Mouse (Mus musculus) left cerebral cortex, postnatal 10 days (tissue): ENCODE measurements around the gene Ldb3. TPM values are rescaled to one million over a fixed set of nuclear protein-coding genes. Genes with fewer than 3 reads are reported as not detected.

Source experiments
- DNase-seq, 2 experiments: peaks; one replicate each; pipeline ENCODE4 v3.0.0; 2021 to 2022; ENCODE audit warnings: low spot score in 2 of 2, mixed read lengths in 1 of 2; ENCODE audit errors: extremely low spot score in 1 of 2
- intact Hi-C: fragments of 180-260 bp; cut with DNase I; formaldehyde crosslinking; loops from one replicate; pipeline ENCODE4 v1.15.1; 2025
- total RNA-seq, 2 experiments: library from RNA; stranded (reverse); gene quantifications; 2 replicates each; pipeline ENCODE4 v1.2.3; 2021

Ldb3 gene
- 1 to 10 TPM; 1.5 to 2.0 TPM for total RNA-seq

DNA sequence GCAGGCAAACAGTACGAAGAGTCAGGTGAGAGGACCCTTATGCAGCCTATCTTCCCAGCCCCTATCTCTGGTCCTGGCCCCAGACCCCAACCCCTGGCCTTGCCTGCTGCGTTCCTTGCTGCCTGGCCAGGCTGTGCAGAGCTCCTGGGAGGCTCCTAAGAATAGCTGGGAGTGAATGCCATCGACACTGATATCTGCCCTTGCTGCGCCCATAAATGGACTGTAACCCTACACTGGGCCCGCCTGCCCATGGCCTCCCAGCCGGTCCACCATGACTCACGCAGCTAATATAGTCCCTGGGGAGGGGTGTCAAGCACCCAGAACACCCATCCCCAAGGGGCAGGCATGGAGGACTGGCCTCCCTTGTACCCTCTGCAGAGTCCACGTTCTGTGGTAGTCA, at the start of gene Ldb3:
Ldb3 (minus strand) TSS at position 185 of the 400 bp plus-strand sequence.
- no peak for DNase-seq
- intact Hi-C loops: no loop called here

DNA sequence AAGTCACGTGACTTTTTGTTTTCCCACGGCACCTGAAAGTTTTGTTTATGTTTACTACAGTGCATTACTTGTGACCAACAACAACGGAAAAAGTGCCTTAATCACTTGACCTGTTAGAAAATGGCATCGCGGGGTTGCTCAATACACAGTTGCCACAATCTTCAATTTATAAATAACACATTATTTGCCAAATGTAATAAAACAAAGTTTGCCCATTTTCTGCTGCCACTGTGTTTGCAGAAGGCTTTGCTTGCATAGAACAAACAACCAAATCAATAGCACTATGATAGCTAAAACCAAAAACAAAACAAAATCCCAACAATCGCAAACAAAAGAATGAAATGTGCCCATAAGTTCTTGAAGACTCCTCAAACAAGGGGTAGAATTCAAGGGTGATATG, 47.2 kb upstream of the Ldb3 start:
- DNase-seq: no peak
- intact Hi-C loops: no loop called here

DNA sequence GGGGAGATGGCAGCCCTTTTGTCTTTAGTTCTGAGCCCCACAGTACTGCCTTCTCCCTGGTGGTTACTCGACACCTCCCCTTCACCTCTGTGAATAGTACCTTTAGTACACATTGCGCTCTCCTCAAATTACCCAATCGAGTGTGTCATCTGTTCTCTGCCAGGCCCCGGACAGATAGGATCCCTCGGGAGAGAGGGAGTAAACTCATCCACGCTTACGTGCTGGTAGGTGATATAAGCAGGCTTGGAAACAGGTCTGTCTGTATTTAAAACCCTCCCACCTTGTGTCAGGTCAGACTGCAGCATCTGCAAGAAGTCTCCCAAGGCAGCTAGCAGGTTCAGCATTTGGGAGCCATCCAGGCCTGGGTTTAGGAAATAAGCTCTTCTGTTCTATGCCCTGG, 46.7 kb upstream of the Ldb3 start:
- no peak for DNase-seq
- intact Hi-C loops: no loop called here

DNA sequence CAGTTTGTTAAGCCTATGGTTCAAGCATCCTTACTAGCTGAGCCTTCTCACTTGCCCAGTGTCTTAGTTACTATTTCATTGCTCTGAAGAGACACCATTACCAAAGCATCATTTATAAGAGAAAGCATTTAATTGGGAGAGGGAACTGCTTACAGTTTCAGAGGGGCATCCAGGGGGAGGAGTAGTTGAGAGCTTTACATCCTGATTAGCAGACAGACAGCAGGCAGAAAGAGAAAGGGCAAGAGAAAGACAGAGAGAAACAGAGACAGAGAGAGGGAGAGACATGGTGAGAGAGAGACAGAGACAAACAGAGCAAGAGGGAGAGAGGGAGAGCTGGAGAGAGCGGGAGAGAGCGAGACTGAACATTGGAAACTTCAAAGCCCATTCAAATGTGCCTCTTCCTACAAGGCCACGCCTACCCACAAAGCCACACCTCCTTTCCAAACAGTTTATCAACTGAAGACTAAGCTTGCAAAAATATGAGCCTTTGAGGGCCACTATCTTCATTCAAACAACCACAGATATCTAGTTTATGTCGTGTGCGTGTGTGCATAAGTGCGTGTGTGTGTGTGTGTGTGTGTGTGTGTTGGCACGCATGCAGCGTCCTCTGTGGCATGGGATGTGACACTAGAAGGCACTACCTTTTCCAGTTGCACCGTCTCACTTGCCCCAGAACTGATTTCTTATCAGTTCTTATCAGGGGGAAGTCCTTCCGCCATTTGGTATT, 44.4 kb upstream of the Ldb3 start:
- intact Hi-C loops: no loop called here
- DNase-seq: no peak

DNA sequence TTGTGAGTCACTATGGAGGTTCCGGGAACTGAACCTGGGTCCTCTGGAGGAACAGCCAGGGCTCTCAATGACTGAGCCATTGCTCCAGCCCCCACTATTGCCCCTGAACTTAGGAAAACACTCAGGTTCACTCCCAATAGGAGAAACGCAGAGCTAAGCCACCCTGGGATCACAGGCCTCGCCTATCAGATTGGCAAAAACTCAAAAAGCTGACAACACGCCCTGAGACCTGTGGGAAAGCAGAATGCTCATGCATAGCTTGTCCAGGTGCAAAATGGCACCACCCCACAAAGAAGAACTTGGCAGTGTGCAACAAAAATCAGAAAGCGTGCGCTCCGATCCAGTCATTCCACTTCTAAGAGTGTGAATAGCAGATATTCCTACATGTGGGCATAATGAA, 38.3 kb upstream of the Ldb3 start:
- DNase-seq: no peak

DNA sequence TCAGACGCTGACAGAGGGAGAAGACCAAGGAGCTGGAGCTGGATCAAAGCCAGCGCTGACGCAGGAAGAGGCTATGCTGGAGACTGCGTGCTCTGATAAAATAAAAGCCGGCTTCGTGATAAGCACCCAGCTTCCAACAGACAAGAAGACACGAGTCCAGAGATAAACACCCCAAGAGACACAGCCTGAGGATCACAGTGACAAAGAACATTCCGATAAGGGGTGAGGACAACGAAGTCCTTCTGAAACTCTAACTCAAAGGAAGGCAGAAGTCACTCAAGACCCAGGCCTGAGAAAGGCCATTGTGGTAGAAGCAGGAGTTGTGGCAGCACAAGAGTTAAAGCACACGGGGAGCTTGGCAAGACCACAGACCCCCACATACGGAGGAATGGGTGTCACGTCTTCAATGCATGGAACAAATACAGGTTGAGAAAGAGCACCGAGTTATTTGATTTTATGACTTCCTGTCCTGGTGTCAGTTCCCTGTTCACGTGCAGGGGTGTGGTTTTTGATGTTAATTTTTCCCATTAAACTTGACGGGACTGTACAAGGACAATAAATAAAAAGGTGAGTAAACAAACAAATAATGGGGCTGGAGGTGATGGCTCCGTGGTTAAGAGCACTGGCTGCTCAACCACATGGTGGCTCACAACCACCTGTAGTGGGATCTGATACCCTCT, 35.2 kb upstream of the Ldb3 start:
- DNase-seq: no peak
- intact Hi-C loops: no loop called here

More for the DNA sequence above, 38.3 kb upstream of the Ldb3 start:
- intact Hi-C loops: no loop called here

DNA sequence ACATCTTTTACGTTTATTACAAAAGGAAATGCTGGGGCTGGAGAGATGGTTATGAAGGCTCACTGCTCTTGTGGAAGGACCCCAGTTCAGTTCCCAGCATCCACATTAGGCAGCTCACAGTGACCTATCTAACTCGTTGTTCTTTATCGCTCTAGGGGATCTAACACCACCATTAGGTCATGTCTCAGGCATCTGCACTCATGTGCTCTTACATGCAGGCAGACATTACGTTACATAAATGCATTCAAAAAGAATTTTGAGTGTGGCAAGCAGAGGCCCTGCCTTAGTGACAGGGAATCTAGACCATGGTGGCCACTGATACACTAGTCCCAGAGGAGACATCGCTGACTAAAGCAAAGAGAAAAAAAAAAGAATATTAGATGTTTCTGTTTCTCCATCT, 34.6 kb upstream of the Ldb3 start:
- no peak for DNase-seq
- intact Hi-C loops: no loop called here

DNA sequence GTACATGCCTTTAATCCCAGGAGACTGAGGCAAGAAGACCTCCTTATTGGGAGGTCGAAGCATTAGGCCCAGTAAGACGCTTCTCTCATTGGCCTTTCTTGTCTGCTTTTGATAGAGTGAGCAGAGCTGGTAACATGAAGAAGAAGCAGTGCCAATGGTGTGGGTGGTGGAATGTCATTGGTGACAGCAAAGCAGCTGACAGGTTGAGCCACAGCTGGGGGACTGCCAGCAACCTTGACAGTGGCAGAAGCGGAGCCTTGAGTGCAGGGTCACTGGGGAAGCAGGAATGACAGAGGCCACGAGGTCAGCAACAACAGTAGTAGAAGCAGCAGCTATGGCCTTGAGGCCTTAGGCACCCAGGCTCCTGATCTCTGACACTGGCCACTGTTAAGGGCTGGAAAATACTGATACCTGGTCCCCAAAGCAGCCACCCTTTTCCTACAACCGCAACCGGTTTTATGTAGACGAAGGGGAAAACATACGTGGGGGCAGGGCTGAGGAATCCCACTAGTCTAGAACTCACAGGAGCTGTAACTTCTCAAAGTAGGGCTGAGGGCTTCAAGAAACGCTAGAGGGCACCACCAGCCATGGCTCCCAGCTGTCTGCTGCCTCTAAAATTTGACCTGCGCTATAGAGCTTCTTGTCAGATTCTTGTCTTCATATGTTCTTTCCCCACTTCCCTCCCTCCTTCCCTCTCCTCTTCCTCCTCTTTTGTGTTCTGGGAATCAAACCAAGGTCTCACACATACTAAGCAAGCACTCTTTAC, 32.3 kb upstream of the Ldb3 start:
- intact Hi-C loops: no loop called here
- peak in 1 of 2 experiments; percentile 39 for DNase-seq

DNA sequence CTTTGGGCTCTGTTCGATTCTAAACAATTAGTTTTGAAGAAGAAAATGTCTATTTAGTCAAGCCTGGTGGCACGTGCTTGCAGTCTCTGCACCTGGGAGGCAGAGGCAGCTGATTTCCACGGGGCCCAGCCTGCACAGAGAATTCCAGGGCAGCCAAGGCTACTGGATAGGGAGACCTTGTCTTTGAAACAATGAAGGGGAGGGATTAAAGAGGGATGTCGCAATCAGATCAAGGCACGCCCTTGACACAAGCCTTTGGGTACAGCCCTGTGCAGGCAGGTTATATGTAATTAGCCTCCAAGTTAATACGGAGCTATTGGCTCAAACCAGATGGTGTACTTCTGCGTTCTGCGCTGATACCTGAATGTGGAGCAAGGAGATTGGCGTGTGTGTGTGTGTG, 30.3 kb upstream of the Ldb3 start:
- no peak for DNase-seq
- intact Hi-C loops: no loop called here

DNA sequence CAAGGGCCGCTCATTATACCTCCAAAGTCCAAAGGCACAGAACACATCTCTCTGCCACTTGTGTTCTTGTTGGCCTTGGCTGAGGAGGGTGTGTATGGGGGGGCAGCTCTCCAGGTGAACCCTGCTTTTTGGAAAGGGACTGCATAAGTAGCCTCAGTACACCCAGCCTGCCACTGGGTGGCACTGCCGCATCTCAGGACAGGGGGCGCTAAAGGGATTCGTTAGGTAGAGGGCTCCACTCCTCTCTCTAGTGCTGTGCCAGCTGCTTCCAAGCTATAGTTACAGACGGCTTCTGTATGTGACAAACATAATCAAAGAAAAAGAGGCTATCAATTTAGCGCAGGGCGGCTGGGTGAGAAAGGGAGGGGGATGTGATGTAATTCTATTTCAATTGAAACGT, 28.3 kb upstream of the Ldb3 start:
- intact Hi-C loops: loop anchor here (2.0 kb wide), 1 partner anchor 162 kb away; no protein-coding TSS in a partner anchor
- DNase-seq: peak; percentile 77 to 86

DNA sequence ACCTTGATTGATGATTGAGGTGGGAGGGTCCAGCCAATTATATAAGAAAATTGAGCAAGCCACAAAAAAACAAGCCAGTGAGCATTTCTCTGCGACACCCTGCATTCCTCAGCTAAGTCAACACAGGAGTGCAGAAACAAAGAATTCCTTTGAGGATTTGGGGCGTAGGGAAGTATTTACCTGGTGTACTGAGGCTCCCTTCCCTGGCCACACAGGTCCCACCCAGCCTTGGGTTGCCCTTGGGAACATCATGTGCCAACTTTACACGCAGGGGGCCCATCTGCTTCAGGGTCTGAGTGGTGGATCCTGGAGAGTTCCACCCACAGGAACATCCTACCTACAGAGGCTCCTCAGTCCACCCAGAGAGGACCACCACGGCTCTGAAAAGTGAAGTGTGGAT, 27.1 kb upstream of the Ldb3 start:
- intact Hi-C loops: loop anchor here (2.0 kb wide), 1 partner anchor 163 kb away; no protein-coding TSS in a partner anchor
- DNase-seq: no peak

DNA sequence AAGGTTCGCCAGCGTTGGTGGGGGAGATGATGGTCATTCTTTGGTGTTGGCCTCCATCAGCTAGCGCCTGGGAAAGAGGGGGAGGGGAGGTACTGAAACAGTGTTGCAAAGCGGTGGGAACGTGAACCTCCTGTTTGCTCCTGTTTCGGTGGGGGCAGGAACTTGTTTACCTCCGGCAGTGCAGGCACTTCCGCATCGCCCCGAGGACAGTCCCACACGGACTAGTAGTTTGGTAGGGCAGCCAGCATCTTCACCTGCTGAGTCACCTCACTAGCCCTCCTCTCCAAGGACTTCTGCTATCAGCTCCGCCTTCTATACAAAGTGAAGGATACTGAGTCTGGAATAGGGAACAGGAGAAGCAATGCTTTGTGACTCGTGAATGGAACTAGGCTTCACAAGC, 26.6 kb upstream of the Ldb3 start:
- intact Hi-C loops: no loop called here
- DNase-seq: no peak

DNA sequence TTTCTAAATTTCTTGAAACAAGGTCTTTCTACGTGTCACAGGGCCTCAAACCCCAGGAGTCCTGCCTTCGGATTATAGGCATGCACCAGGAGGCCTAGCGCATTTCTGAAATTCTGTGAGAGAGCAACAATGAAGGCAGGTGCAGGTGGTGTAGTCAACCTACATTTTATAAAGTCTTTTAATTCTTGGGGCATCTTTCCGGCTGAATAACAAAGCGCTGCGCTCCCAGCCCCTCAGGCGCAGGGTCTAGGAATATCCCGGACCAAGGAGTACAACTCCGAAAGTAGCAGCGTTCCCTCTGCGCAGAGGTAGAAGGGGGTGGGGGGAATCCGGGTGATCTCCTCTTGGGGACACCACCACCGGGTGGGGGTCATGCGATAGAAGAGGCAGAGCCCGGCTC, 26.1 kb upstream of the Ldb3 start:
- intact Hi-C loops: no loop called here
- DNase-seq: no peak

DNA sequence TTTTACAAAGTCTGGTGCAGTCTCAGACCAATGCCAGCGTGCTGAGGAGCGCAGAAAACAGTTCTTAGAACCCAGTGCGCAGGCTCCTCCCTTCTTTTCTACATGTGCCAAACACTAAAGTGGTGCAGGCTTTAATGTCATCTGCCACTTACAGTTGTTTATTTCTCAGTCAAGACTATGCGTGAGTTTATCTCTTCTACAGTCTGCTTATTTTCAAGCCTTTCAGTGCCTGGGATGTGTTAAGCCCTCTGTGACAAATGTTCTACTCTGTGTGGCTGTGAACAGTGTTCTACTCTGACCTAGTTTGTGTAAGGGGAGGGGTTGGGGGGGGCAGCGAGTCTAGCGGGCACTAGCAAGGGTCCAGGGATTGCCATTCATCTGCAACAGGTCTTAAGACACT, 25.0 kb upstream of the Ldb3 start:
- intact Hi-C loops: no loop called here
- no peak for DNase-seq

DNA sequence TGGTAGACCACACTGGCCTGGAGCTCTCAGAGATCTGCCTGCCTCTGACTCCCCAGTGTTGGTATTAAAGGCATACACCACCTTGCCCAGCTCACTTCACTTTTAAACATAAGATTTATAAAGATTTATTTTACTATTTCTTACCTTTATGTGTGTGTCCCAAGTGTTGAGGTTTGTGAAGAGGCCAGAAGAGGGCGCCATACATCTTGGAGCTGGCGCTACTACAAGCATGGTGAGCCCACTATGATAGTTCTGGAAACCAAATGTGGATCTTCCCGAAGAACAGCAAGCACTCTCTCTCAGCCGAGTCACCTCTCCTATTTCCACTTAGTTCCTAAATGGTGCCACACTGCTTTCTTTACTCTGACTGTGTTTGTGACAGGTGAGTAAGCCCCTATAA, 23.7 kb upstream of the Ldb3 start:
- DNase-seq: no peak
- intact Hi-C loops: no loop called here

DNA sequence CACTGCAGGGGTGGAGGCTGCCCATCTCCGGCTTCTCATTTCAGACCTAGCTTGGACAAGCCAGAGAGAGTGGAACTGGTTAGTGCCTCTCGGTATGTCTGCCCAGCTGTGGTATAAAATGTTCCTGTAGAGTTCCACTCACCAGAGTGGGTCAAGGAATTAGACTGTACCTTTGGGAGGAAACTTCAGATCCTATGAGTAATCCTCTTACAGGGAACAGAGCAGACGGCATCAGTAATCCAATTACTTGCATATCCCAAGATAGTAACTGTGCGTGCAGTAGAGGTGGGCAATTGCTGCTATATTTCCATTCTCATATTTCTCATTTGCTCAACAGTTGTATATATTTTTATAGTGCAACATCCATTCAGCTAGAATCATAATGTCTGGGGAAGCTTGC, 23.1 kb upstream of the Ldb3 start:
- intact Hi-C loops: no loop called here
- DNase-seq: no peak

DNA sequence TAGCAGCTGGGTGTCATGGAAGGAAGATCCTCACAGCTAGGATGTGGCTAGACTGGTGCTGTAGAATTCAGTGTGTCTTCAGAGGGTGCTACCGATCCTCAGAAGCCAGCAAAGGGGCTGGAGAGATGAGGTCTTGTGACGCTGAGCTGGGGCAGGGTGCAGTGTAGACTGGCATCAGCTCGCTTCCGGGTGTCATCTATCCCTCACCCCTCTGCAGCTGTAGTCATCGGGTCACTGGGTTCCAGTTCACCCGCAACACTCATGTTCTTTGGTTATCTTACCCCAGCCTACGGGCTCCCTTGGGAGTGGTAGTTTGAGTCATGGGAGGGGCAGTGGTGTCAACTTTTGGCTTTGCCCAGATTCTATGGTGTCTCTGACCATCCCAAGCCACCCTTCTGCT, 13.4 kb upstream of the Ldb3 start:
- no peak for DNase-seq
- intact Hi-C loops: no loop called here

DNA sequence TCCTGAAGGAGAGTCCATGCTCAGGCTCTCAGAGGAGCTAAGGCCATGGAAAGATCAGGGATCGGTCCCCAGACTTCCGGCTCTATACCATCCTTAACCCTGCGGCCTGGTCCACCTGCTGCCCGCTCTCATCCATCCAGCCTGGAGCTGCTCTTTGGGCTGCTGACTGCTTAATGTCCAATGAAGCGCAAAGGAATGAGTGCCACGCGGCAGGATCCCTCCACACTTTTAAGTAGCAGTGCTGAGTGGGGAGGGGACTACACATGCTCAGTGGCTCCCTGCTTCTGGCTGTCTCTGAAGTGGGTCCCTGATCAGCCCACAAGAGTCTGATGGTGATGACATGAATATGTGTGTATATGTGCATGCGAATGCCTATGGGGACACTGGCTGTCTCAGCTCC, 11.5 kb upstream of the Ldb3 start, which contains the start of gene Opn4:
Opn4 (minus strand) TSS at position 202 of the 400 bp plus-strand sequence.
- intact Hi-C loops: no loop called here

DNA sequence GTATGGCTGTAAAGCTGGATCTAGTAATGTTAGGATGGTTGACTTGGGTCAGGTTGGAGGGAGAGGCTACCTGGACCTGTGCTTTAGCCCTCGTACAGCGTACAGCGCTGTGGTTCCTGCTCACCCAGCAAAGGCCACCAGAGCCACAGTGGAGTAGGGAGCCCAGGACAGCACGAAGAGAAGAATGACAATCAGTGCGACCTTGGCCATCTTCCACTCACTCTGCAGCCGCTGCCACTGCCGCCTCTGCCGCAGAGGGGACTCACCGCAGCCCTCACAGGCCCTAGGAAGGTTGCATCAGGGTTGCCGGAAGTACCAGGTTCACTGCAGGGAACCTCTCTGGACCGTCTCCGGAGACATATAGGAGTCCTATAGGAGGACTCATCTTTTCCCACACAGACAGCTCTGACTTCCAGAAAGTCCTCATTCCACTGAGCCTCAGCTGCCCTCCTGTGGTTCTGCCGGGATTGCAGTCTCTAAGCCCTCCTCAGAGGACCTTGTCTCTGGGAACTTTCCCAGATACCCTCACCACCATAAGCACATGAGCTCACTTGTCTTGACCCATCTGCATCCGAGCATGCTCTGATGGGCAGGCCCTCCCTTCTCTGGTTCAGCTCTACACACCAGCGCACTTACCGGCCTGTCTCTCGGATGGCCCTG, 7.2 kb upstream of the Ldb3 start:
- DNase-seq: no peak
- intact Hi-C loops: no loop called here

More for the DNA sequence above, 11.5 kb upstream of the Ldb3 start, which contains the start of gene Opn4:
- no peak for DNase-seq
